Mouse (Mus musculus): ENCODE results near the gene Rxfp4. TPM values are rescaled to one million over a fixed set of nuclear protein-coding genes. Genes with fewer than 3 reads are reported as not detected.

The Rxfp4 gene
- total and polyA plus RNA-seq, 2 experiments from 2014 or later = not detected

DNA sequence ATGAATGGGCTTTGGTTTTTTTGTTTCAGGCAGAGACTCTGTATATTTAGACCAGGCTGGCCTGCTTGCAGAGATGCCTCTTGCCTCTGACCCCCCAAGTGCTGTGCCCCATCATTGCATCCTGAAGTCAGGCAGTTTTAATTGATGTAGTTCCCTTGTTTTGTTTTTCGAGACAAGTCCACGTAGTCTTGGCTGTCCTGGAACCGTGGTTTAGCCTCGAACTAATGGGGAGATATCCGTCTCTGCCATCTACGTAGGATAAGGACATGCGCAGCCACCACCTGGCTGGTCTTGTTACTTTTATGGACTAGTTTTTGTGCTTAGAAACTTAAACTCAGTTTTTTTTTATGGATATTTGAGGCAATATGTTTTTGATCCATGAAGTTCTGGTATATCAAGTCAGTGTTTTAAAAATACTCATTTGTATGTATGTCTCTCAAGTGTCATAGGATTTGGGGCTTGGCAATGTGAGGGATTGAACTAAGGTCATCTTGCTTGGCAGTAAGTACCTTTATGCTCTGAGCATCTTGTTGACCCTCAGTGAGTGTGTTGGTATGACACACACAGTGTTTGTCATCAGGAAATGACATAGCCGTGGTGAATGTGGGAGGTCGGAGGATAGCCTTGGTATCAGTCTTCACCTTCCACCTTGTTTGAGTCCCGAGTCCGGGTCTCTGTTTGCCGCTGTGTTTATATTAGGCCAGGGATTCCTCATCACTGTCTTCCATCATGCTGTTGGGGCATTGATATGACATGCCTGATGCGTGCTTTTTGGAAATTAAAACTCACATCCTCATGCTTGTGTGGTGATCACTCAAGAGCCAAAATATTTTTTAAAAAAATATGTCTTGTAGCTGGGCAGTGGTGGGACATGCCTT is 34.0 kb upstream of the Rxfp4 start:
- H3K27me3 ChIP-seq (ENCODE audit: insufficient read depth, low read length) = no peaks in the 10 kb centered on the region
- H3K27ac ChIP-seq = peak overlapping the region; percentile 99; the same call in 1 of the 2 replicates
- peaks cover 22% of the 10 kb centered on the region for H3K36me3 ChIP-seq (ENCODE audit: insufficient read depth, low read length)
- H3K4me2 ChIP-seq (ENCODE audit: low read depth, low read length) = peak overlapping the region; percentile 88
- 45% methylated on average over 13 of the region's 13 CpGs for WGBS
- no peak for TF ChIP-seq CTCF (IDR thresholded peaks at IDR 0.05; ENCODE audit: low read depth)
- H3K4me3 ChIP-seq (ENCODE audit: low read length) = peak overlapping the region; percentile 95
- no peak for ATAC-seq
- no peaks in the 10 kb centered on the region for H3K9me3 ChIP-seq (ENCODE audit: low read length)
- H3K9ac ChIP-seq (replicated peaks; ENCODE audit: low read length) = peak overlapping the region; percentile 97
- no peak for DNase-seq (ENCODE audit: low spot score)
- H3K4me1 ChIP-seq (ENCODE audit: insufficient read depth, low read length) = peaks cover 9% of the 10 kb centered on the region; the same call in 1 of the 2 replicates

DNA sequence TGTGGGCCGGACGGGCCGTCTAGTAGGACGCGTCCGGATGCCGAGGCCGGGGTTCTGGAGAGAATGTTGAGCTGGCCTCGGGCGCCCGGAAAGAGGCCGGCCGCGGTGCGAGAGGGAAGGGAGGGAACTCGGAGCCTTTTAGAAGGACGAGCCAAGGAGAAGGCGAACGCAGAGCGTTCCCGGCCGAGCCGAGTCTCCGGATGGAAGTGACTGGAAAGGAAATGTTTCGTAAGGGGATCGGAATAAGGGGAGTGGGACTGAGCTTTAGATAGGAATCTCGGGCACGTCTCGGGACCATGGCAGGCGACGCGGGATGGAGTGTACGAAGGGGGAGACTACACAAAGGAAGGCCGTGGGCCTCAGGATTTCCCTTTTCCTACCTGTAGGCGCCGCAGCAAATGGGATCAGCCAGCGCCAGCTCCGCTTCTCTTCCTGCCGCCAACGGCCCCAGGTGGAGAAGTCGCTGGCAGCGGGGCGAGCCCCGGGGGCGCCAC is 33.1 kb upstream of the Rxfp4 start:
- DNase-seq (ENCODE audit: low spot score) = peak; percentile 80
- peak overlapping the region; percentile 99 for H3K27ac ChIP-seq
- peak overlapping the region; percentile 97 for H3K9ac ChIP-seq (replicated peaks; ENCODE audit: low read length)
- TF ChIP-seq CTCF (IDR thresholded peaks at IDR 0.05; ENCODE audit: low read depth) = peak; percentile 52
- peaks cover 9% of the 10 kb centered on the region; the same call in 1 of the 2 replicates for H3K4me1 ChIP-seq (ENCODE audit: insufficient read depth, low read length)
- H3K36me3 ChIP-seq (ENCODE audit: insufficient read depth, low read length) = peaks cover 20% of the 10 kb centered on the region
- H3K4me2 ChIP-seq (ENCODE audit: low read depth, low read length) = peak overlapping the region; percentile 88
- ATAC-seq = peak; percentile 75
- H3K4me3 ChIP-seq (ENCODE audit: low read length) = peak overlapping the region; percentile 95
- WGBS = under 1% methylated on average over 44 of the region's 45 CpGs
- H3K9me3 ChIP-seq (ENCODE audit: low read length) = no peaks in the 10 kb centered on the region
- no peaks in the 10 kb centered on the region for H3K27me3 ChIP-seq (ENCODE audit: insufficient read depth, low read length)

DNA sequence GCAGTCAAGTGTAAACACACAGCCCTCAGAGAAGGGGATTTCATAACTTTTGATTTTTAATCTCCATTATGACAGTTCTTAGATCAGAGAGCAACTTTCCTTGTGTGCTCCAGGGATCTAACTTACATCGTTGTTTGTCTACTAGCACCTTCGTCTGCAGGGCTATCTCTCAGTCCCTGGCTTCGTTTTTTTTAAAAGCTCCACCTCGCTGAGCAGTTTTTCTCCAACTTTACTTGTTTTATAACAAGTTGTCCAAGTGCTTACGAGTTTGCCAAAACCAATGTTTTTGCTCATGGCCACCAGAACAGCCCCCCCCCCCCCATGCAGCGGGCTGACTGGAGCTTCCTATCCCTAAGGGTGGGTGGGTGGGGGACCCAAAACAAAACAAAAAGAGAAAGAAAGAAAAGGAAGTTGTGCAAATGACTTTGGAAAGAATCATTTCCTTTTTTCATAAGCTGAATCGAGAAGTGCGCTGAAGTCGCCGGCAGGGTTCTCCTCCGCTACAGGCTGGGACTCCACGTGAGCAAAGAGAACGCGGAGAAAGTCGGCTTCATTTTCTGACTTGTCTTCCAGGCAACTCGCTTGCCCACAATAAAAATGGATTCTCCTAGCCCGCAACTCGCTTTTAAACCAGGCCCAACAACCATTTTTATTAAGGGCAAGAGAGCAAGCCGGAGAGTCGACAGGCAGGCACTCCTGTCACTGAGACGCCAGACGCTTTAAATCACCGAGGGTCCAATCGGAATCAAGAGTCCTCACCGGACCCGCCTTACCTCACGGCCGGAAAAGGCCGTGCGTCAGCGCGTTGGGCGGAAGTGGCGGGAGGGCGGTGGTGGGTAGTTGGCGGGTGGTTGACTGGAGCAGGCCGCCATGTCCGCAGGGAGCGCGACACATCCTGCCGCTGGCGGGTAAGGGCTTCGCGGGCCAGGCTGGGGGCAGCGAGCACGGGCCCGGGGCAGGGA is 32.3 kb upstream of the Rxfp4 start, which contains the start of gene Khdc4:
Gene Khdc4, plus strand, starts transcription at position 824 of the 962 bp plus-strand sequence.
- Histone ChIP-seq H3K27ac (peak within 1 kb of the TSS; percentile 99), H3K4me2 (ENCODE audit: low read depth, low read length) (peak within 1 kb of the TSS; percentile 88), H3K36me3 (ENCODE audit: insufficient read depth, low read length) (peaks cover 12% of the 10 kb centered on the region; the same call in 1 of the 2 replicates), H3K27me3 (ENCODE audit: insufficient read depth, low read length) (no peaks in the 10 kb centered on the region), H3K9me3 (ENCODE audit: low read length) (no peaks in the 10 kb centered on the region), H3K4me3 (ENCODE audit: low read length) (peak within 1 kb of the TSS; percentile 95), H3K9ac (replicated peaks; ENCODE audit: low read length) (peak within 1 kb of the TSS; percentile 97), H3K4me1 (ENCODE audit: insufficient read depth, low read length) (peaks cover 9% of the 10 kb centered on the region; the same call in 1 of the 2 replicates)
- WGBS = under 1% methylated on average over 46 of the region's 47 CpGs
- TF ChIP-seq CTCF (IDR thresholded peaks at IDR 0.05; ENCODE audit: low read depth) = 0 out of 2 replicates have a peak, but pooled peaks have one; percentile 21
- ATAC-seq (peak; percentile 99), DNase-seq (ENCODE audit: low spot score) (peak; percentile 99)

DNA sequence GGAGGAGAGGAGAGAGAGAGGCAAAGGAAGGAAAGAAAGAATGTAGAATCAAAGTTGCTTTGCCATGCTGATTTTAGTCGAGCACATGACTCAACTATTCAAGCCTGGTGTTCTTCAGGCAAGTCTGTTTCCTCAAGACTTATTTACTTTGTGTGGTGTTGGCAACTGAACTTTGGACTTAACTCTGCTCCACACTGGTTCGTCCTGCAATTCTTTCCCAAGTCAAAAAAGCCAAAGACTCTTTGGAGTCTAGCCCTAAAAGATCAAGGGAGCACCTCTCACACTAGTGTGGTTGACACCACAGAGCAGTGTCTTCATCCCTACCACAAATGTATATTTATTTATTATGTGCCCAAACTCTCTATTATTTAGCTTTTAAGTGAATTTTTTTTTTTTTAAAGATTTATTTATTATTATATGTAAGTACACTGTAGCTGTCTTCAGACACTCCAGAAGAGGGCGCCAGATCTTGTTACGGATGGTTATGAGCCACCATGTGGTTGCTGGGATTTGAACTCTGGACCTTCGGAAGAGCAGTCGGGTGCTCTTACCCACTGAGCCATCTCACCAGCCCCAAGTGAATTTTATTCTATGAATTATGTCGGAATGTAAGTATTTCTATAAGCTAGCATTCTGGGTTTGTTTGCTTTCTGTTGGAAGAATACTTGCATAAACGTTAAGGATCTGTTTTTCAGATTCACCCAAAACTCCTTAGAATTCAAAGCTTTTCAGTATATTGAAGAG is 31.5 kb upstream of the Rxfp4 start:
- H3K4me2 ChIP-seq (ENCODE audit: low read depth, low read length) = peak overlapping the region; percentile 88
- no peaks in the 10 kb centered on the region for H3K9me3 ChIP-seq (ENCODE audit: low read length)
- peak overlapping the region; percentile 99; the same call in 1 of the 2 replicates for H3K27ac ChIP-seq
- no peaks in the 10 kb centered on the region for H3K27me3 ChIP-seq (ENCODE audit: insufficient read depth, low read length)
- peak overlapping the region; percentile 95 for H3K4me3 ChIP-seq (ENCODE audit: low read length)
- H3K9ac ChIP-seq (replicated peaks; ENCODE audit: low read length) = no peak overlapping the region
- peaks cover 9% of the 10 kb centered on the region; the same call in 1 of the 2 replicates for H3K4me1 ChIP-seq (ENCODE audit: insufficient read depth, low read length)
- 65% methylated on average over 7 of the region's 8 CpGs for WGBS
- peaks cover 5% of the 10 kb centered on the region; the same call in 1 of the 2 replicates for H3K36me3 ChIP-seq (ENCODE audit: insufficient read depth, low read length)
- DNase-seq (ENCODE audit: low spot score) (no peak), ATAC-seq (no peak)
- peak; percentile 2; the same call in 1 of the 2 replicates for TF ChIP-seq CTCF (IDR thresholded peaks at IDR 0.05; ENCODE audit: low read depth)

DNA sequence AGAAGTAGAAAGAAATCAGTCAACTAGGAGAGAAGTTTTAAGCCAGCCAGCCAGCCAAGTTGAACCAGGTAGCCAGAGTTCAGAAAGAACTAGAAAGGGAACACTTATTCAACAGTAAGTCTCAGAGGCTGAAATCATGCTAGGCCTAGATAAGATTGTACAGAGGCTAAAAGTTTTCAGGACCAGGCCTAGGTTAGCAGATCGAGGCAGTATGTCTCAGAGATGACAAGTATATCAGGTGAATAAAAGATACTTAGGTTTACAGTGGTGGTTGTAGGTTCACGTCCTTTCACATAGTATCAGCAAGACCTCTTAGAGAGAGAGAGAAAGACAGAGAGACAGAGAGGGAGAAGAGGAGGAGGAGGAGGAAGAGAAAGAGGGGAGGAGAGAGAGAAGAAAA is 30.9 kb upstream of the Rxfp4 start:
- H3K27ac ChIP-seq = no peak overlapping the region
- peaks cover 9% of the 10 kb centered on the region; the same call in 1 of the 2 replicates for H3K4me1 ChIP-seq (ENCODE audit: insufficient read depth, low read length)
- TF ChIP-seq CTCF (IDR thresholded peaks at IDR 0.05; ENCODE audit: low read depth) = no peak
- H3K36me3 ChIP-seq (ENCODE audit: insufficient read depth, low read length) = no peaks in the 10 kb centered on the region
- WGBS = 95% methylated on average over 2 of the region's 2 CpGs
- no peaks in the 10 kb centered on the region for H3K27me3 ChIP-seq (ENCODE audit: insufficient read depth, low read length)
- H3K9me3 ChIP-seq (ENCODE audit: low read length) = no peaks in the 10 kb centered on the region
- no peak for ATAC-seq
- H3K9ac ChIP-seq (replicated peaks; ENCODE audit: low read length) = no peak overlapping the region
- H3K4me3 ChIP-seq (ENCODE audit: low read length) = no peak overlapping the region
- DNase-seq (ENCODE audit: low spot score) = no peak
- H3K4me2 ChIP-seq (ENCODE audit: low read depth, low read length) = no peak overlapping the region
